Mouse (Mus musculus) spleen, adult 2 months (tissue): Measurements from ENCODE around the gene Irs1. TPM values are rescaled to one million over a fixed set of nuclear protein-coding genes. Genes with fewer than 3 reads are reported as not detected.

Source experiments
- DNase-seq, 2 experiments: peaks; one replicate each; pipeline versions ENCODE4 v3.0.0 to v3.0.0-alpha.2; 2012 to 2021; ENCODE audit warnings: low spot score in 2 of 2, low read depth in 1 of 2
- H3K27ac ChIP-seq: fragments of 200-500 bp; 2 replicates; pipeline ENCODE4 v1.5.1; 2012; ENCODE audit warnings: low read length, inconsistent platforms; ENCODE audit not compliant: insufficient read depth
- H3K27me3 ChIP-seq: fragments of 200-500 bp; 2 replicates; pipeline ENCODE4 v1.6.1; 2012; ENCODE audit warnings: mild to moderate bottlenecking, moderate library complexity, low read length, inconsistent platforms; ENCODE audit not compliant: control insufficient read depth, insufficient read depth
- H3K36me3 ChIP-seq: fragments of 200-500 bp; 2 replicates; pipeline ENCODE4 v1.6.1; 2012; ENCODE audit warnings: mild to moderate bottlenecking, low read length, inconsistent platforms; ENCODE audit not compliant: control insufficient read depth, insufficient read depth
- H3K4me1 ChIP-seq: fragments of 200-500 bp; 2 replicates; pipeline ENCODE4 v1.6.1; 2011; ENCODE audit warnings: inconsistent platforms; ENCODE audit not compliant: control insufficient read depth, insufficient read depth, insufficient read length
- H3K4me3 ChIP-seq: fragments of 200-500 bp; 2 replicates; pipeline ENCODE4 v1.5.1; 2011; ENCODE audit warnings: mild to moderate bottlenecking, inconsistent platforms; ENCODE audit not compliant: insufficient read depth, insufficient read length; ENCODE audit errors: extremely low read depth
- CTCF ChIP-seq: fragments of 200-500 bp; IDR thresholded peaks from 2 replicates; pipeline ENCODE4 v1.5.1; 2011; ENCODE audit warnings: mild to moderate bottlenecking, inconsistent platforms; ENCODE audit not compliant: insufficient read depth, insufficient read length, insufficient replicate concordance; ENCODE audit errors: extremely low read depth
- POLR2A ChIP-seq: fragments of 200-500 bp; IDR thresholded peaks from 2 replicates; pipeline ENCODE4 v1.6.1; 2011; ENCODE audit warnings: low read depth, low read length, inconsistent platforms
- WGBS: fragments of 180-500 bp; shearing (Covaris S2); methylation state at CpG from one replicate; pipeline ENCODE4 v1.1.7; 2018; 5-methylcytosine and 5-hydroxymethylcytosine counted together
- polyA plus RNA-seq: library from polyadenylated mRNA; depleted of rRNA; stranded (reverse); fragments of >200 nt; gene quantifications from 2 replicates; pipeline ENCODE4 v1.2.3, GENCODE M21; 2012

Irs1 gene
- polyA plus RNA-seq, 1 experiment = 1.3 TPM

GRCm38 (mm10) chr1:82324131-82324785 lies 33.0 kb upstream of the Irs1 start:
- H3K4me3 ChIP-seq = no peak overlapping the region
- H3K4me1 ChIP-seq = no peaks in the 10 kb centered on the region
- DNase-seq = no peak
- no peaks in the 10 kb centered on the region for H3K36me3 ChIP-seq
- no peak for TF ChIP-seq CTCF
- TF ChIP-seq POLR2A = no peak
- WGBS = 81% methylated on average over 4 of the region's 4 CpGs
- no peak overlapping the region for H3K27ac ChIP-seq
- H3K27me3 ChIP-seq = no peaks in the 10 kb centered on the region

- Histone ChIP-seq H3K4me1 (0 out of 2 replicates have a peak, but pooled peaks cover 2% of the 10 kb centered on the region), H3K27me3 (no peaks in the 10 kb centered on the region), H3K4me3 (no peak overlapping the region), H3K27ac (no peak overlapping the region), H3K36me3 (no peaks in the 10 kb centered on the region)
- no peak for TF ChIP-seq POLR2A
- no peak for TF ChIP-seq CTCF
- DNase-seq = no peak
- 83% methylated on average over 1 of the region's 1 CpGs for whole genome bisulfite sequencing
Measured at GRCm38 (mm10) chr1:82321441-82321840, 30.2 kb upstream of the Irs1 start.

GRCm38 (mm10) chr1:82320864-82321263 lies 29.6 kb upstream of the Irs1 start:
- Histone ChIP-seq H3K4me1 (0 out of 2 replicates have a peak, but pooled peaks cover 2% of the 10 kb centered on the region), H3K27me3 (no peaks in the 10 kb centered on the region), H3K27ac (no peak overlapping the region), H3K4me3 (no peak overlapping the region), H3K36me3 (no peaks in the 10 kb centered on the region)
- 92% methylated on average over 10 of the region's 10 CpGs for WGBS
- DNase-seq = no peak
- TF ChIP-seq POLR2A (no peak), CTCF (no peak)

GRCm38 (mm10) chr1:82320456-82320855 lies 29.2 kb upstream of the Irs1 start:
- 91% methylated on average over 6 of the region's 6 CpGs for WGBS
- Histone ChIP-seq H3K27ac (no peak overlapping the region), H3K36me3 (no peaks in the 10 kb centered on the region), H3K4me1 (0 out of 2 replicates have a peak, but pooled peaks cover 2% of the 10 kb centered on the region), H3K27me3 (no peaks in the 10 kb centered on the region), H3K4me3 (no peak overlapping the region)
- DNase-seq = no peak
- TF ChIP-seq POLR2A (no peak), CTCF (no peak)

GRCm38 (mm10) chr1:82316746-82317126 lies 25.5 kb upstream of the Irs1 start:
- no peaks in the 10 kb centered on the region for H3K36me3 ChIP-seq
- peak overlapping the region; percentile 69 for H3K4me3 ChIP-seq
- H3K27me3 ChIP-seq = no peaks in the 10 kb centered on the region
- peak overlapping the region; percentile 77 for H3K27ac ChIP-seq
- DNase-seq = no peak
- 0% methylated on average over 26 of the region's 26 CpGs for WGBS
- H3K4me1 ChIP-seq = 0 out of 2 replicates have a peak, but pooled peaks cover 2% of the 10 kb centered on the region
- TF ChIP-seq POLR2A = no peak
- no peak for TF ChIP-seq CTCF

- no peaks in the 10 kb centered on the region for H3K27me3 ChIP-seq
- H3K27ac ChIP-seq = peak within 1 kb of the TSS; percentile 77
- TF ChIP-seq CTCF = no peak
- TF ChIP-seq POLR2A = peak; percentile 28
- H3K4me1 ChIP-seq = 0 out of 2 replicates have a peak, but pooled peaks cover 2% of the 10 kb centered on the region
- no peaks in the 10 kb centered on the region for H3K36me3 ChIP-seq
- H3K4me3 ChIP-seq = peak within 1 kb of the TSS; percentile 69
- peak; percentile 92 to 96 for DNase-seq
- WGBS = 9% methylated on average over 47 of the region's 47 CpGs
Measured at GRCm38 (mm10) chr1:82316111-82316745, 25.0 kb upstream of the Irs1 start, which contains the start of gene Rhbdd1. Rhbdd1 (plus strand) TSS chr1:82316452.

GRCm38 (mm10) chr1:82304483-82304882 lies 13.3 kb upstream of the Irs1 start:
- Histone ChIP-seq H3K27me3 (peaks cover 3% of the 10 kb centered on the region), H3K36me3 (no peaks in the 10 kb centered on the region), H3K4me3 (no peak overlapping the region), H3K27ac (no peak overlapping the region), H3K4me1 (no peaks in the 10 kb centered on the region)
- no peak for TF ChIP-seq CTCF
- no peak for DNase-seq
- 70% methylated on average over 3 of the region's 3 CpGs for WGBS
